ENCODE assay signal across 22 mouse cellular contexts in the genomic region with DNA sequence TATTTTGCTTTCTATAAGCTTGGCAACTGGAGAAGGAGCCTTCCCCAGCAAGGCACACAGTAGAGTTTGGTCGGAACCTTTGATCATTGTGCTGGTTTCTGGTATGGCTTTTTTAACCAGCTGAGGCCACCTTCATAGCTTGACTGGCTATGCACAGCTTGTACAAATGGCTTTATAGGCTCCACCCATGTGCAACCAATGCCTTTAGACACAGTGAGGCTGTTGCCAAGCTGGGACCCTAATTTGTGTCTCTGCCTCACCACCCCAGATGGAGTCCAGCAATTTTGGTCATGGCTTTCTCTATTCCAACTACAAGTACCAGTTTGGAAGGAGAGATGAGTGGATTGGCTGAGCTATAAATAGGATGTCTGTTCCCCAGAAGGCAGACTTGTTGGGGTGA.
"Had no signal": no experiment of that assay in that cellular context is flagged by ENCODE, and none has a peak within 500 bp of the region (broad histone marks: within the 10 kb centered on the region; RNA-seq: fewer than 3 reads in every experiment).

No protein-coding gene starts in this region.

- H3K27ac ChIP-seq: hindbrain, embryonic 13.5 days; hindbrain, embryonic 15.5 days; hindbrain, postnatal 0 days; kidney, embryonic 15.5 days; kidney, postnatal 0 days; limb, embryonic 12.5 days; liver, embryonic 14.5 days had no signal

- H3K9ac ChIP-seq: hindbrain, embryonic 13.5 days; hindbrain, embryonic 15.5 days; kidney, embryonic 15.5 days; limb, embryonic 12.5 days; liver, embryonic 14.5 days had no signal

- H3K4me2 ChIP-seq: heart, embryonic 11.5 days; hindbrain, embryonic 13.5 days; hindbrain, embryonic 15.5 days; kidney, embryonic 15.5 days; limb, embryonic 12.5 days; liver, embryonic 11.5 days had no signal

- H3K9me3 ChIP-seq: hindbrain, embryonic 13.5 days; hindbrain, embryonic 15.5 days; kidney, embryonic 15.5 days; limb, embryonic 12.5 days had no signal

- DNase-seq: gastrocnemius, postnatal 14 days; gastrocnemius, postnatal 36 days; heart, adult 11 months; heart, postnatal 10 days; heart, postnatal 36 days; kidney, adult 11 months; kidney, adult 2 months; kidney, adult 9 months; kidney, postnatal 14 days; layer of hippocampus, adult 9-11 months; layer of hippocampus, postnatal 36 days; left cerebral cortex, postnatal 4 days; lung, adult 18-20 months had no signal

- ATAC-seq: hindbrain, postnatal 0 days had no signal

- H3K36me3 ChIP-seq: hindbrain, embryonic 13.5 days; hindbrain, embryonic 15.5 days; kidney, embryonic 15.5 days; limb, embryonic 12.5 days had no signal

- H3K4me1 ChIP-seq: hindbrain, embryonic 13.5 days had no signal

- H3K27me3 ChIP-seq: hindbrain, embryonic 15.5 days; kidney, embryonic 15.5 days; limb, embryonic 12.5 days had no signal

- H3K4me3 ChIP-seq: hindbrain, embryonic 13.5 days; hindbrain, embryonic 15.5 days; kidney, embryonic 15.5 days; limb, embryonic 12.5 days had no signal
